Mouse (Mus musculus) A20 (cell line): ENCODE measurements around the gene Tmcc3.

Experiments
- DNase-seq: peaks from one replicate; pipeline ENCODE4 v3.0.0-alpha.2; 2011; ENCODE audit warnings: low read depth, low spot score

Tmcc3 gene

GRCm38 (mm10) chr10:94549511-94550232 is 237.9 kb downstream of the Tmcc3 start:
- no peak for DNase-seq

- DNase-seq, result no peak
Measured at GRCm38 (mm10) chr10:94550649-94551048, 238.9 kb downstream of the Tmcc3 start.

GRCm38 (mm10) chr10:94551065-94551464 is 239.3 kb downstream of the Tmcc3 start:
- no peak for DNase-seq

- no peak for DNase-seq
Measured at GRCm38 (mm10) chr10:94551511-94551910, 239.8 kb downstream of the Tmcc3 start.

- peak; percentile 44 for DNase-seq
Measured at GRCm38 (mm10) chr10:94551924-94552523, 240.3 kb downstream of the Tmcc3 start.

GRCm38 (mm10) chr10:94555394-94555793 is 243.6 kb downstream of the Tmcc3 start:
- DNase-seq, result no peak

GRCm38 (mm10) chr10:94557428-94558149 is 245.8 kb downstream of the Tmcc3 start:
- no peak for DNase-seq

- no peak for DNase-seq
Measured at GRCm38 (mm10) chr10:94558826-94559225, 247.1 kb downstream of the Tmcc3 start.

- DNase-seq, result no peak
Measured at GRCm38 (mm10) chr10:94561351-94561750, 249.6 kb downstream of the Tmcc3 start.

GRCm38 (mm10) chr10:94562188-94562587 is 250.4 kb downstream of the Tmcc3 start:
- peak; percentile 35 for DNase-seq

- DNase-seq, result no peak
Measured at GRCm38 (mm10) chr10:94562991-94563390, 251.2 kb downstream of the Tmcc3 start.

- DNase-seq, result no peak
Measured at GRCm38 (mm10) chr10:94565410-94566221, 253.9 kb downstream of the Tmcc3 start.

- DNase-seq, result no peak
Measured at GRCm38 (mm10) chr10:94566222-94566868, 254.6 kb downstream of the Tmcc3 start.

- no peak for DNase-seq
Measured at GRCm38 (mm10) chr10:94567251-94567650, 255.5 kb downstream of the Tmcc3 start.

GRCm38 (mm10) chr10:94567915-94568314 is 256.2 kb downstream of the Tmcc3 start:
- DNase-seq, result no peak

- no peak for DNase-seq
Measured at GRCm38 (mm10) chr10:94568867-94569266, 257.1 kb downstream of the Tmcc3 start.

GRCm38 (mm10) chr10:94569731-94570130 is 258.0 kb downstream of the Tmcc3 start:
- no peak for DNase-seq

- no peak for DNase-seq
Measured at GRCm38 (mm10) chr10:94571927-94572620, 260.3 kb downstream of the Tmcc3 start.

GRCm38 (mm10) chr10:94572772-94573171 is 261.0 kb downstream of the Tmcc3 start:
- no peak for DNase-seq

GRCm38 (mm10) chr10:94574451-94575333 is 262.9 kb downstream of the Tmcc3 start:
- DNase-seq, result no peak
